Mouse (Mus musculus) small intestine, adult 10 weeks (tissue): ENCODE results near the gene Olfr1442. TPM values are rescaled to one million over a fixed set of nuclear protein-coding genes. Genes with fewer than 3 reads are reported as not detected.

Experiments used
- polyA plus RNA-seq: library from polyadenylated mRNA; stranded (reverse); fragments of 350-450 nt; fragmentation: Illumina TruSeq; extraction: RNeasy Lipid Tissue Mini Kit (QIAGEN cat#74804); gene quantifications from one replicate; pipeline ENCODE4 v1.2.3, GENCODE M21; 2014; ENCODE audit warnings: low replicate concordance

Gene Olfr1442
- polyA plus RNA-seq = not detected

DNA sequence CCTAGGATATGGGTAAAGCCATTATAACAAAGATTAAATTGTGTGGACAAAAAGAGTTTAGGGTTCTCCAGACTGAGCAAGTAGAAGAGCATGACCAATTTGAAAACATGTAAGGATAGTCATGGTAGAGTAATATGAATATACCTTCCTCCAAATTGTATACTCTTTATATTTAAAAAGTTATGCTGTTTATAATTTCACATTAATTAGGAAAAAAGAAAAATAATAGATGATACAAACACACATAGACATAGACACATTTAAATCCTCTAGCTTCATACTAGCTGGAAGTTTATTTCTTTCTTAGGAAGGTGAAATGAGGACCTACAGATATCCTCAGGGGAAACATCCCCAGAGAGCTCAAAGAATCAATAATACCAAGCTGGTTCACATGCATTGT lies at the start of gene Olfr1442:
Gene Olfr1442 (plus strand): TSS at position 301 of the 400 bp plus-strand sequence.

GRCm38 (mm10) chr19:12633176-12633575 lies 37.1 kb upstream of the Olfr1442 start, which contains the start of gene Glyat:
TSS of gene Glyat (plus strand) at chr19:12633308.

GRCm38 (mm10) chr19:12677812-12678211 lies 7.6 kb downstream of the Olfr1442 start, which contains the start of gene Olfr1443:
TSS of gene Olfr1443 (plus strand) at chr19:12678112.

GRCm38 (mm10) chr19:12695590-12695989 lies 25.4 kb downstream of the Olfr1442 start, which contains the start of gene Keg1:
TSS of gene Keg1 (plus strand) at chr19:12695786.

Other genes with a start within 250 kb of the Olfr1442 start
- not detected for gene Pfpl, start 242.5 kb upstream of the Olfr1442 start, polyA plus RNA-seq
- gene Mpeg1, start 209.7 kb upstream of the Olfr1442 start, polyA plus RNA-seq = 68.6 TPM
- gene Dtx4, start 169.0 kb upstream of the Olfr1442 start, polyA plus RNA-seq = 12.3 TPM
- 37.2 TPM for gene Fam111a, start 124.7 kb upstream of the Olfr1442 start, polyA plus RNA-seq
- 1.7 TPM for gene Gm4952, start 70.5 kb upstream of the Olfr1442 start, polyA plus RNA-seq
- gene Glyat, start 37.1 kb upstream of the Olfr1442 start, polyA plus RNA-seq = 1.3 TPM
- not detected for gene Olfr1443, start 7.7 kb downstream of the Olfr1442 start, polyA plus RNA-seq
- gene Keg1, start 25.3 kb downstream of the Olfr1442 start, polyA plus RNA-seq = 0.93 TPM
- gene Cntf, start 95.2 kb downstream of the Olfr1442 start, polyA plus RNA-seq = 2.5 TPM
- gene Zfp91, start 125.7 kb downstream of the Olfr1442 start, polyA plus RNA-seq = 170 TPM
- 5.0 TPM for gene Lpxn, start 125.8 kb downstream of the Olfr1442 start, polyA plus RNA-seq
- not detected for gene Gm5244, start 176.2 kb downstream of the Olfr1442 start, polyA plus RNA-seq
- gene Olfr1444, start 186.8 kb downstream of the Olfr1442 start, polyA plus RNA-seq = not detected
- gene Olfr1445, start 213.4 kb downstream of the Olfr1442 start, polyA plus RNA-seq = not detected
- gene Olfr1446, start 223.1 kb downstream of the Olfr1442 start, polyA plus RNA-seq = not detected
- gene Olfr1447, start 233.3 kb downstream of the Olfr1442 start, polyA plus RNA-seq = not detected